Mouse (Mus musculus) layer of hippocampus, adult 2 months (tissue): Measurements from ENCODE around the gene Ar. TPM values are rescaled to one million over a fixed set of nuclear protein-coding genes. Genes with fewer than 3 reads are reported as not detected.

Experiments
- DNase-seq, 2 experiments: peaks; one replicate each; pipeline ENCODE4 v3.0.0; 2022; ENCODE audit warnings: low spot score in 2 of 2
- H3K27ac ChIP-seq: fragments of 200-600 bp; 2 replicates; pipeline ENCODE4 v1.8.1; 2022
- H3K4me3 ChIP-seq: fragments of 200-600 bp; 2 replicates; pipeline ENCODE4 v1.8.1; 2022; ENCODE audit warnings: mild to moderate bottlenecking
- CTCF ChIP-seq: fragments of 200-600 bp; conservative IDR thresholded peaks from 2 replicates; pipeline ENCODE4 v1.8.1; 2022; ENCODE audit warnings: antibody characterized with exemption, mild to moderate bottlenecking, moderate library complexity
- long read RNA-seq, 2 experiments: library from polyadenylated mRNA; stranded (forward); transcript quantifications; one replicate each; pipeline ENCODE4 v2.0.0; 2021; ENCODE audit warnings: borderline mapping rate in 2 of 2
- total RNA-seq, 2 experiments: library from RNA; stranded (reverse); gene quantifications; 2 replicates each; pipeline ENCODE4 v1.2.3; 2021

Ar gene
- total RNA-seq = 10 to 100 TPM; 14.5 to 16.5 TPM
- long read RNA-seq, experiment 1, full-length matches to known transcripts = 7 of 14 reads
- long read RNA-seq, experiment 1, partial matches to known transcripts = 0 of 14 reads
- long read RNA-seq, experiment 1, other reads (novel, unspliced or antisense) = 7 of 14 reads
- long read RNA-seq, experiment 2, full-length matches to known transcripts = 14 of 16 reads
- long read RNA-seq, experiment 2, partial matches to known transcripts = 0 of 16 reads
- long read RNA-seq, experiment 2, other reads (novel, unspliced or antisense) = 2 of 16 reads

- Histone ChIP-seq H3K27ac (peak within 1 kb of the TSS; percentile 79; the same call in 1 of the 2 replicates), H3K4me3 (peak within 1 kb of the TSS; percentile 57)
- no peak for DNase-seq
- no peak for TF ChIP-seq CTCF
These were observed at the start of gene Ar for GRCm38 (mm10) chrX:98148531-98149342. Gene Ar (plus strand): TSS chrX:98148769.

GRCm38 (mm10) chrX:98149724-98150392 is 1.3 kb downstream of the Ar start:
- no peak for TF ChIP-seq CTCF
- peak in 1 of 2 experiments; percentile 17 for DNase-seq
- Histone ChIP-seq H3K4me3 (peak overlapping the region; percentile 57), H3K27ac (peak overlapping the region; percentile 79)

GRCm38 (mm10) chrX:98150393-98151119 is 2.0 kb downstream of the Ar start:
- TF ChIP-seq CTCF = no peak
- no peak for DNase-seq

GRCm38 (mm10) chrX:98189759-98190158 is 41.2 kb downstream of the Ar start:
- Histone ChIP-seq H3K4me3 (no peak overlapping the region), H3K27ac (no peak overlapping the region)
- no peak for TF ChIP-seq CTCF
- no peak for DNase-seq

More at GRCm38 (mm10) chrX:98150393-98151119, 2.0 kb downstream of the Ar start:
- Histone ChIP-seq H3K4me3 (peak overlapping the region; percentile 57), H3K27ac (peak overlapping the region; percentile 79; the same call in 1 of the 2 replicates)

GRCm38 (mm10) chrX:98205766-98206165 is 57.2 kb downstream of the Ar start:
- Histone ChIP-seq H3K4me3 (no peak overlapping the region), H3K27ac (no peak overlapping the region)
- no peak for DNase-seq
- no peak for TF ChIP-seq CTCF

- Histone ChIP-seq H3K4me3 (no peak overlapping the region), H3K27ac (no peak overlapping the region)
- DNase-seq = no peak
- no peak for TF ChIP-seq CTCF
These were observed 58.6 kb downstream of the Ar start for GRCm38 (mm10) chrX:98207166-98207565.

- no peak for TF ChIP-seq CTCF
- Histone ChIP-seq H3K4me3 (no peak overlapping the region), H3K27ac (no peak overlapping the region)
- no peak for DNase-seq
These were observed 67.5 kb downstream of the Ar start for GRCm38 (mm10) chrX:98216103-98216502.

- Histone ChIP-seq H3K27ac (no peak overlapping the region), H3K4me3 (no peak overlapping the region)
- no peak for DNase-seq
- TF ChIP-seq CTCF = no peak
These were observed 90.4 kb downstream of the Ar start for GRCm38 (mm10) chrX:98239011-98239410.

- TF ChIP-seq CTCF = no peak
- peak in 1 of 2 experiments; percentile 39 for DNase-seq
- H3K4me3 ChIP-seq = no peak overlapping the region
These were observed 96.5 kb downstream of the Ar start for GRCm38 (mm10) chrX:98245108-98245507.

GRCm38 (mm10) chrX:98248363-98248762 is 99.8 kb downstream of the Ar start:
- no peak for DNase-seq
- Histone ChIP-seq H3K27ac (no peak overlapping the region), H3K4me3 (no peak overlapping the region)
- no peak for TF ChIP-seq CTCF

More at GRCm38 (mm10) chrX:98245108-98245507, 96.5 kb downstream of the Ar start:
- peak overlapping the region; percentile 46; the same call in 1 of the 2 replicates for H3K27ac ChIP-seq

- H3K4me3 ChIP-seq = no peak overlapping the region
- no peak for TF ChIP-seq CTCF
- H3K27ac ChIP-seq = no peak overlapping the region
- no peak for DNase-seq
These were observed 111.1 kb downstream of the Ar start for GRCm38 (mm10) chrX:98259620-98260019.

GRCm38 (mm10) chrX:98265755-98266154 is 117.2 kb downstream of the Ar start:
- Histone ChIP-seq H3K4me3 (no peak overlapping the region), H3K27ac (no peak overlapping the region)
- DNase-seq = no peak
- no peak for TF ChIP-seq CTCF

GRCm38 (mm10) chrX:98271361-98271760 is 122.8 kb downstream of the Ar start:
- no peak for TF ChIP-seq CTCF
- no peak for DNase-seq
- Histone ChIP-seq H3K27ac (no peak overlapping the region), H3K4me3 (no peak overlapping the region)
